Mouse (Mus musculus) c-Kit-negative CD71-positive TER-119-positive erythroid progenitor cells, embryonic 14.5 days (primary cell): ENCODE results near the gene Capn15.

Experiments used
- DNase-seq: peaks from one replicate; pipeline ENCODE4 v3.0.0-alpha.2; 2013; ENCODE audit warnings: low read depth, low spot score

Gene Capn15

GRCm38 (mm10) chr17:25919786-25920642 is 65.6 kb downstream of the Capn15 start:
- peak; percentile 98 for DNase-seq

GRCm38 (mm10) chr17:25919144-25919785 is 66.3 kb downstream of the Capn15 start, which contains the start of gene Rab40c:
Gene Rab40c, minus strand, starts transcription at chr17:25919727.
- DNase-seq, result no peak

DNA sequence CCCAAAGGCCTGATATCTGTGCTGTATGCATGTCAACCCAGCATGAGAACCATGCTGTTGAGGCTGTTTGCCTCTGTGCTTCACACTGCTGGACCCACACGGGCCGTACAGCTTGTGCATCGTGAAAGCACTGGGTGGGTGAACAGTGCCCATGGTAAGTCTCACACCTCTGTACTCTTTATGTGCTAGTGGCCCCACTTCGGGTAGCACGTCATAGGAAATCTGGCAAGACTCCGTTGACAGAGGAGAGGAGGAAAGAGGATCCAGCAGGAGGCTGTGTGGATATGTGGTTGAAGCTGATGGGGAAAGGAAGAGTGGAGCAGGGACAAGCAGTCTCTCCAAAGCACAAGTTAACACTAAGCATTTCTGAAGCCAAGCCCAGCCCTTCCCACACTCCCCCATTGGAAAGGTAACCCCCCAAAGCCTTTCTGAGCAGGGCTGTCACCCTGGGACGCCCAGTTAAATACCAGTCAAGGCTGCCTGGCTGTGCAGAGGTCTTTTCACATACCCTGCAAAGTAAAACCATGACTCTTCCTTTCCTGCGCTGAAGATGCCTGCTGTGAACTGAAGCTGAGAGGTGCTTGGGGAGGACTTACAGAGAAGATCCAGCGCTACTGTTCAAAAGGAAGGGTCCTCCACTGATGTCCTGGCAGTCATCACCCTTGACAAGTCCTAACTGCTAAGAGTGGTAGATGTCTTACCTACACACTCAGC is 67.4 kb downstream of the Capn15 start:
- DNase-seq, result no peak

- no peak for DNase-seq
Observed at GRCm38 (mm10) chr17:25916931-25917647, 68.5 kb downstream of the Capn15 start.

GRCm38 (mm10) chr17:25914295-25914694 is 71.3 kb downstream of the Capn15 start:
- DNase-seq, result no peak

DNA sequence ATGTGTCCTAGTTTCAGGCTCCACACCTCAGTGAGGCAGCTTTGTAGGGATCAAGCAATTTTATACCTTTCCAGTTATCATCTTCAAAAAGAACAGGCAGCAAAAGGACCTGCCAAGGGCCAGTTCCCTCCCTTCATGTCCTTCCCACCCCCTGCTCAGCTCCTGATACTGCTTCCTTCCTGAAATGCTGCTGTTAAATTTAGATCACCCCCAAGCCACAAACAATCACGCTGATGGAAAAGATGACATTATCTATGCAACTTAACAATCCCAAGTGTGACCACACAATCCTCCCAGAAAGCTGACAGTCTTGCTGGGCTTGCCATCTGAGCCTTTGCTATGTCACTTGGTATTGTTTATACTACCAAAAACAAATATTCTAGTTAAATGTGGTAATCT is 71.7 kb downstream of the Capn15 start:
- DNase-seq, result no peak

DNA sequence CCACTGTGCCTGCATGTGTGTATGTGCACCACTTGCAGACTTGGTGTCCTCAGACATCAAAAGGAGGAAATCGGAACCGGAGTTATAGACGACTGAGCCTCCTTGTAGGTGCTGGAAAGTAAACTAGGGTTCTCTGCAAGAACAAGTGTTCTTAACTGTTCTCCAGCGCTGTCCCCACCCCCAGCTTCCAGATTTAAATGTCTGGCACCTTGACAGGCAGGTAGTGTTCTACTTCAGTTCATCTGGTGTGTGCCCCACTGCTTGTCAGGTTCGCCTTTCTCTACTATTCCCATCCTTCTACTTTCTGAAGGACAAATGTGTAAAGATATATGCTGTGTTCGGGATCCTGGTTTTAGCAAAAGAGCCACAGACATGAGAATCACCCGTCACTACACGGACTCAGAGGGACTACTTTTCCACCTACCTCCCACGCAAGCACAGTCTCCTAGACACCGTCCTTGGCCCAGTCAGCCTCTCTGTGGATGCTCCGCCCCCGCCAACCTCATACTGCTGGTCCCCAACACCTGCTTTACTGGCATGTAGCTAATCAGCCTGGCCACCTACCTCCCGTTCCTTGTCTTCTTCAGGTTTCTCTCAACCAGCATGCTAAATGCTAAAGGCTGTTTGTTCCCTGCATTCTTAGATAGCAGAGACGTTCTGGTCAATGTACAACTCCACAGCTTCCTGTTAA is 72.3 kb downstream of the Capn15 start:
- DNase-seq, result no peak

GRCm38 (mm10) chr17:25911816-25912215 is 73.8 kb downstream of the Capn15 start:
- DNase-seq, result no peak
